Mouse (Mus musculus): ENCODE results near the gene Ppih.

Ppih gene

DNA sequence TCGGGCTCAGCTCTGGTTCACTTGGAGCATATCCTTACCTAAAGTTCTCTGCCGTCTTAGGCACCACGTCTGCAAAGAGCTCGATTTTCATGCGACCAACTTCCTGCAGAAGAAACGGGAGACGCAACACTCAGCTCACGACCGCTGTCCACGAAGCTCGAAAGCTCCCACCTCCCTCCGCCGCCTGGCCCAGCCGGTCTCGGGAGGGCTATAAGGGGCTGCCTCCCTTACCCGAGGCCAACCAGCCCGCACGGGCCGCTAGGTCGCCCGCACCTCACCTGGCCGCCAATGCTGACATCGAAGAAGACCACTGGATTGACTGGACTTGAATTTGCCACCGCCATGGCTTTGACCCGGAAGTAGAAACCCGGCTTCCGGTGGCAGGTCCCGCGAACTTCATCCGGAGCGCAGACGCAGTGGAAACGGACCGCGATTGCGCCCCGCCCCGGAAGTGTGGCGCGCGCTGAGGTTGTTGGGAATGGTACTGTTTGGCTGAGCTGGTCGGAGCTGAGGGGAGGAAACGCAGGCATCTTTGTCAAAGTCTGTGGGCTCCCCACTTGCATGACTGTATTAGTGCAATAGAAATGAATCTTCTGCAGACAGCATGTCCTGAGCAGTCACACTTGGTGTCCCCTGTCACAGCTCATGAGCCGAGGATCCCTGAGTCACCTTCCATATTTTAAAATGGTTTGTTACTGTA is at the start of gene Ppih:
TSS of gene Ppih (minus strand) at position 416 of the 700 bp plus-strand sequence.
- DNase-seq, result peak; percentile 97

DNA sequence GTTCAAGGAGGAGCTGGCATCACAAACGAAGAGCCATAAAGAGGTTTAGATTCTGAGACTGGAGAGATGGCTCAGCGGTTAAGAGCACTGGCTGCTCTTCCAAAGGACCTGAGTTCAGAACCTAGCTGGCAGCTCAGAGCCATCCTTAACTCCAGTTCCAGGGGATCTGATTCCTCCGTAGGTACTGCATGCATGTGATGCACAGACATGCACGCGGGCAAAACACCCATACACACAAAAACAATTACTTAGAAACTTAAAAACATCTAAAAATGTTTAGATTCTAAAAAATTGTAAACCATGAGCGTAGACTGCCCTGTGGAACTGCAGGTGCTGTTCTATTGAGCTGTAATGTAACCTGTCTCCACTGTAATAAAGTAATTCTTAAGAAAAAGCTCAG is 49.1 kb upstream of the Ppih start:
- no peak for DNase-seq

DNA sequence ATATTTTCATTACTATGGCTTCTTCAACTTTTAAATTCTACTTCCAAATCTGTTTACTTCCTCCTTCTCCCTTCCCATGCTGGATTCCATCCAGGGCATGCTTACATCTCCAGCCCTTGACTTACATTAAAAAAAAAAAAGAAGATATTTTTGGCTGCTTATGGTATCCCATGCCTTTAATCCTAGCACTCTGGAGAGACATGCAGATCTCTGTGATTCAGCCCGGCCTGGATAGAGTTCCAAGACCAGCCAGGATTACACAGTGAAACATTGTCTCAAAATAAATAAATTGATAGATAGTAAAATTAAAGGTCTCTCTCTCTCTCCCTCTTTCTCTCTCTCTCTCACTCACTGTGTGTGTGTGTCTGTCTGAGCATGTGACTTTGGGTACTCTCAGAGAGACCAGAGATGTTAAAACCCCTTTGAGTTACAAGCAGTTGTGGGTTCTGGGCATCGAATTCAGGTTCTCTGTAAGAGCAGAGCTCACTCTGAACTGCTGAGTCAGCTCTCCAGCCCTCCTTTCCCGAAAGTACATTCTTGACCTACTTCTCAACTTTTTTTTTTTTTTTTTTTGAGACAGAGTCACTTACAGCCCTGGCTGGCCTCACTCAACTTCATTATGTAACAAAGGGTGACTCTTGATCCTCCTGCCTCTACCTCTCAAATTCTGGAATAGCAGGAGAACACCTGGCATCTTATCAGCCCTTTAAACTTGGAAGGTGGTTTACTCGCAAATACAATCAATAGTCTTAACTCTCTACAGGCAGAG is 46.6 kb upstream of the Ppih start:
- peak; percentile 36 for DNase-seq

DNA sequence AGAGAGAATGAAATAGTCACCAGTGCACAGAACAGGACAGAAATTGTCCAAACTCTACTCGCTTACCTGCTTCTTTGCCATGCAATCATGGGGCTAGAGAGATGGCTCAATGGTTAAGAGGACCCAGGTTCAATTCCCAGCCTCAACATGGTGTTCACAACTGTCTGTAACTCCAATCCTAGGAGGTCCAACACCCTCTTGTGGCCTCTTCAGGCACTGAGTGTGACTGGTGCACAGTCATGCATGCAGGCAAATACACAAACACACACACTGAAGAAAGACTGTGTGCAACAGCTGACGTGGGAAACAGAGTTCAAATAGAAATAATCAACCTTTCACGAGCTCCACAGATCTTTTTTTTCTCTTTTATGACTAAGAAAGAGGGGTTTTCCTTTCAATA is 41.9 kb upstream of the Ppih start:
- no peak for DNase-seq

DNA sequence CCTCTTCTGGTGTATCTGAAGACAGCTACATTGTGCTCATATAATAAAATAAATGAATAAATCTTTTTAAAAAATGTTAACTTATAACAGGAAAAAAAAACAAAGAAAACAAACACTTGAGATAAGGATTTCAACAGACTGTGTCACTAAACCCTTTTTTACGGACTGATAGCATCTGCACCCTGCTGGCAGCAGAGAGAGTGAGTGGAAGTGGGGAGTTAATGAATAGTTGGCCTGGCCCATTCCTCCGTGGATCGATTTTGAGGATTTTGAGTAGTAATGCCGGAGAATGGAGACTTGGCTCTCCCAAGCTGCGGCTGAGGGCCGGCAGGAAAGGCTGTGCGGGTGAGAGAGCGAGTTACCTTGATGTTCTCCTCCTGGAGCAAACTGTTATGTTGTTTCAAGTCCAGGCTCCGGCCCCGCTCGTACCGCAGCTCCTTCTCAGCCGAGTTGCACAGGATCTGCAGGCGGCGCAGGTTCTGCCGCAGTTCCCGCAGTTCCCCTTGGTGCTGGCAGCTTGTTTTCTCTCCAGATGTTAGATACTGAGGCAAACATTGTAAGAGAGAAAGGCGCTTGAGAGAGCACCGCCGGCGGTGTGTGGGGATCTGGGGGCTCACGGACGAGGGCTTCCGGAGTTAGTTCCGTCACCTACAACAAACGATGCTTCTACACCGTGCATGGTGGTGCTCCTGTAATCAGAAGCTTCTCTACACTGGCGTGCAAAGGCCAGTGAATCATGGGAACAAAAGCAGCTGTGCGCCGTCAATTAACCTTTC is 39.0 kb upstream of the Ppih start:
- DNase-seq, result no peak

DNA sequence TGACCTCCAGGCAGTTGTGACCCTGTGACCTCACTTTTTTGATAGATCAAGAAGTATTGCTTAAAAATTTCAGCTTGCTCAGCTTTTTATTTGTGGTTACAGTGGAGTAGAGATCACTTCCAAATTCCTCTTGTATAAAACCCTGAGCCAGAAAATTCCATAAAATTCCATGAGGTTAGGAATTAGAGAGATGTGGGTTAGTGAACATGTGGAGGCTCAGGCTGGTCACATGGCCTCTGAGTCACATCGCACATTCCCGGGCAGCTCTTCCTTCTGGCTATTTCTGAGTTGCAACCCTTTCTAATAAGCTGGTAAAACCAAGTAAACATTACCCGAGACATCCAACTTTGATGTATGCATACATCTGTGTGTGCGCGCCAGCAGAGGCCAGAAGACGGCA is 25.2 kb upstream of the Ppih start:
- DNase-seq, result no peak

DNA sequence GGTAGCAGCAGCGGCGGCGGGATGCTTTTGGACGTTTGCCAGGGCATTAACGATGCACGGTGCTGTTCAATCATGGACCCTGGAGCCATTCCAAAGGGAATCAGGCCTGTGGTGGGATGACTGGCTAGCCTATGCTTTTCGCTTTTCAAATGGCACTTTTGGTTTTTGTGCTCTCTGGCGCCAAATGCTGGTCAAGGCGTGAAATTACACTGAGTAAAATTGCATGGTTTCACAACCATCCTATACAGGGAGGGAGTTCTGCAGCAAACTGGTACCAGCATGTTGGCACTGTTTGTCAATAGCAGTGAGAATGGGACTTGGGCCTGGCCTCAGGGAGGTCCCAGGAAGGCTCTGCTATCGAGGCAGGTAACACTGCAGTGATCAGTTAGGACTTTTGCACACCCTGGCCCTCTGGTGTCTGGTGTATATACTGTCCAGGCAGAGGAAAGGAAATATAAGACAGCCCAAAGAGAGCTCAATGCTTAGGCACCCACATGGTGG is 18.6 kb upstream of the Ppih start:
- DNase-seq, result peak; percentile 47

DNA sequence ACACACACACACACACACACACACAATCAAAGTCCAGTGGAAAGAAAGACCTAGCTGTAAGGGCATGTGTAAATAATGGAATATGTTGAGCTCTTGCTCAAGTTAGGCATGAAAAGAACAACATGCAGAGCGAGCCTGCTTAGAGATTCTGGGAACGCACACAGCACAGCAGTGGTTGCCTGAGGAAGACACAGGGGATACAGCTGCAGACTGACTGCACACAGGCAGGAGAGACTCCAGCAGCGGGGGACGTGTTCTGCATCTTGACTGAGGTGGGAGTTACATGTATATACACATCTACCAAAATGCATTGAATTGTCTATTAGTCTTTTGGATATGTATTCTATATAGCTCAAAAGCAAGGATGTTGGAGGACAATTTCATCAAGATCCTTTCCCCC is 18.1 kb upstream of the Ppih start:
- DNase-seq, result no peak

DNA sequence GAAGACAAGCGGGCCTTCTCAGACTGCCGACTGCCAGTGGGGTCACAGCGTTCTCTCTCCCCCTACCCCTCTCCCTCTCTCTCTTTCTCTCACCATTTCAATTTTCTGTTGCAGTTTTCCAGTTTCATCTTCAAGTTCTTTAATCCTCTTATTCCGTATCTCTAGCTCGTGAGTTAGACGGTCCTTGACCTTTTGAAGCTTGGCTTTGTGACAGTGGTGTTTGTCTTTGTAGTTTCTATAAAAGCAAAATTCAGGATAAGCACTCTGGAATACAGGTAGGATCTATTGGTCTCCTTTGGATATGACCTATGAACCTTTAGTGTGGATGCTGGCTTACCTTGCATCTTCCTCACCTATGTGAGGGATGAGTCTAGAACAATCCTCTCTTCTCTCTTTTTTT is 13.1 kb upstream of the Ppih start:
- DNase-seq, result no peak

DNA sequence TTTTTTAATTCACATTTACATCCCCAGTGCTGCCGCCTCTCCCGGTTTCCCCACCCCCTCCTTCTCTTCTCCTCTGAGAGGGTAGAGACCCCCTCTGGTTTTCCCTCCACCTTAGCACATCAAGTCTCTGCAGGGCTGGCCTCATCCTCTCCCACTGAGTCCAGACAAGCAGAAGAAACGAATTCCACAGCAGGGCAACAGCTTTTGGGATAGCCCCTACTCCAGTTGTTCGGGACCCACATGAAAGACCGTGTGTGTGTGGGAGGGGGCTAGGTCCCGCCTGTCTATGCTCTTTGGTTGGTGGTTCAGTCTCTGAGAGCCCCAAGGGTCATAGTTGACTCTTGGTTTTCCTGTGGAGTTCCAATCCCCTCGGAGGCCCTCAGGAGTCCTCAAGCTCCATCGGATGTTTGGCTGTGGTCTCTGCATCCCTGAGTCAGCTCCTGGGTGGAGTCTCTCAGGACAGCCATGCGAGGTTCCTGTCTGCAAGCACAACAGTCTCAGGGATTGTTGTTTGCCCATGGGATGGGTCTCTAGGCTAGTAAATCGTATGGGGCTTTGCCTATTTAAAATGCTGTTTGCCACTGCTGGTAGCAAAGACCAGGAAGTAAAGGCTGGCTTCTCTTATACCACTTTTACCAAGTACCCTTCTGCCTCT is 677 bp upstream of the Ppih start:
- no peak for DNase-seq

DNA sequence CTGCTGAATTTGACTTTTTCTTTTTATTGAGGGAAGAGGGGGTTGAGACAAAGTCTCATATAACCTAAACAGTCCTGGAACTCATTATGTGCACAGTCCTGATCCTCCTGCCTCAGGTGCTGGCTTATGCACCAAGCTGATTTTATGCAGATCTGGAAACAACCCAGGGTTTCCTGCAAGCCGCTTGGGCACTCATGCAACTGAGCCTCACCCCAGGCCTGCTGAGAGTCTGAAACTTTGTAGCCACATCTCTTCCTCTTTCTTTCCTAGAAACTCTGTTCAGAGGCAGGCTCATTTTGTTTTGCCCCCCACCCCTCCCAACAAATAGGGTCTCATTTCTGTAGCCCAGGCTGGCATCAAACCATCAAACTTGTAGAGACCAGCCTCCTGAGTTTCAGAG is 6.6 kb downstream of the Ppih start:
- DNase-seq, result no peak

DNA sequence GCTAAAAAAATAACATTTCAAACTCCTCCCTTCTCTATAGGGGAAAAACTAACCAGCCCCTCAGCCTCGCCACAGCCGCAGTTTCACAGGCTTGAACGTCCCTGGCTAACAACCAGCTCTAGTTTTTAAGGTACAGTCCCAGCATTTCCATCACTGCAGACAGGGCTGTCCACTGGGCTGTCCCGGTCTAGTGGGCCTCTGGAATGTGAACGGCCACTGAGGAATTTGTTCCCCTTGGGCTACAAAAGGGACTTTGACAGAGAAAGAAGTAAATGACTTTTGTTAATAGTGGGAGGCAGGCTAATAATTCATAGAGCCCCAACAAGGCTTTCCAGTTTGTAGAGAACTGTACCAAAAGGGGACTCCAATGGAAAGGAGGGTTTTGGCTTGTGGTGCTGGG is 14.9 kb downstream of the Ppih start:
- no peak for DNase-seq

DNA sequence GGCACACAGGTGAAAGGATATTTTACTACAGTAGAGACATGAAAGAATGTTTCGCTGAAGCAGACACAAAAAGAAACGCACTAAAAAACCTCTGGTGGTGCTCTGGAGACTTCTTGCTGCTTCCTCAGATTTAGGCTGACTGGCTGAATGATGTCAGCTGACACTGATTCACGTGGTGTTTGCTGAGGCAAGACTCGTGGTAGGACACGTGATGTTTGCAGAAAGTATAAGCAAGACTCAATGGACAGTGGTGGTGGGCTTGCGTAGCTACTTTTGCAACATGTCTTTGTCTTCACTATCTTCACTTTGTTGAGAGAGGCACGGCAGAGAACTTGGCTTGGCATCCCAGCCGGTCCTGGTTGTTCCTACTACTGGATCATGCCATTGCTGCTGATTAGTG is 17.1 kb downstream of the Ppih start:
- DNase-seq, result no peak

DNA sequence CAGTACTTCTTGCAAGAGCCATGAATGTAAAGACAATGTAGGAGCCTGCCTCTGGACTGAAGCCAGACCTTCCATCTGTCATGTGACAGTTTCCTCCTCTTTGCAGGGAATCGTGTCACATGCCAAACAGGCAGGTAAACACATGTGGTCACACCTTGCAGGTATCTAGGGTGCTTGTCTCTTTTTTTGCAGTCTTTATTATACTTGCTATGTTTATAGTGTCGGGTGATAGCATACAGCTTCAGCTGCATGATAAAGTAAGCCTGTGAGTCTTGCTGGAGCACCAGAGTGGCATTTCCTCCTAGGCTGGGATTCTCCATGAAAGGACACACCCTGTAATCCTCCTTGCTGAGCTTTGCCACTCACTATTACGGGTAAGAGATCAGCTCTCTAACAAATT is 18.6 kb downstream of the Ppih start:
- no peak for DNase-seq

DNA sequence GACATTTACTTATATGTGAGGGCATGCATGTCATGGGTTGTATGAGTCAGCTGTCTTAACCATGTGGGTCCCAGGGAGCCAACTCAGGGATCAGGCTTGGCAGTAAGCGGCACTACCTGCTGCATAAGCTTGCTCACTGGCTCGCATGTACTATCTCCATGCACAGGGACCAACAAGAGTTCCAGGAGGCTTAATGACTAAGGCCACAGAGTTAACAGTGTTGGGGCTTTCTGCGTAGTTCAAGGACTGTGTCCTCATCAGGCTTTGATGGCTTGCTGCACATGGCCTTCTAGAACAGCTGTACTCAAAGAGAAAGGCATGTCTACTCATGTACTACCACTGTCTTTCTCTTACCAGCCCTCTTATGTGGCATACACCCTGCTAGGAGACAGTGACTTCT is 19.6 kb downstream of the Ppih start:
- no peak for DNase-seq

DNA sequence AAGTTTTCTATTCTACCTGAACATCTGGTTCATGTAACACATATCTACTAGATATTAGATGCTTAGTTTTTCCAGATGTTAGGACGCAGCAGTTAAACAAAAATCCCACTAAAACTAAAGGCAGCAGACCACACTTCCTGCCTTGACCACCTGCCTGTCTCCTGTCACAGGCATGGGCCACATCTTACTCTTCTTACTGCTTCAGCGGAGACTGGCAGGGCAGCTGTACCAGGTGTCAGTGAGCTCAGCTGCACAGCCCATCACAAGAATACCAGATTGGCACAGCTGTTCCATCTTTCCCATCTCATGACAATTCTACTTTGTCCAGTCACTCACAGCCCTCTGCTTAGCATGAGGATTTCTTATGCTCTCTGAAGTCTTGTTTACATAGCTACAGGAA is 23.0 kb downstream of the Ppih start:
- no peak for DNase-seq

DNA sequence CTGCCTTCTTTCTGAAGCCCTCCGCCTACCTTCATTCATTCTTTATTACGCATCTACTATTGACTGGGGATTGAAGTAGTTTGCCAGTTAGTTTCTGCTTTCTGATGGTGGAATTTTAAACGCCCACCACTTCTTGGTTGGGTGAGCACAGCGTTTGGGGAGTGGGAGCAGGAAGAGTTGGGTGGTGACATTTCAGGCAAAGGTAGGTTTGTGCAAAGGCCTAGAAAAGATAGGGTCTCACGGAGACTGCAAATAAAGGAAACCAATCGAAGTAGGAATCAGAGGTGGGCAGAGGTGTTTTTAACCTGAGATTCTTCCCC is 25.3 kb downstream of the Ppih start:
- no peak for DNase-seq

DNA sequence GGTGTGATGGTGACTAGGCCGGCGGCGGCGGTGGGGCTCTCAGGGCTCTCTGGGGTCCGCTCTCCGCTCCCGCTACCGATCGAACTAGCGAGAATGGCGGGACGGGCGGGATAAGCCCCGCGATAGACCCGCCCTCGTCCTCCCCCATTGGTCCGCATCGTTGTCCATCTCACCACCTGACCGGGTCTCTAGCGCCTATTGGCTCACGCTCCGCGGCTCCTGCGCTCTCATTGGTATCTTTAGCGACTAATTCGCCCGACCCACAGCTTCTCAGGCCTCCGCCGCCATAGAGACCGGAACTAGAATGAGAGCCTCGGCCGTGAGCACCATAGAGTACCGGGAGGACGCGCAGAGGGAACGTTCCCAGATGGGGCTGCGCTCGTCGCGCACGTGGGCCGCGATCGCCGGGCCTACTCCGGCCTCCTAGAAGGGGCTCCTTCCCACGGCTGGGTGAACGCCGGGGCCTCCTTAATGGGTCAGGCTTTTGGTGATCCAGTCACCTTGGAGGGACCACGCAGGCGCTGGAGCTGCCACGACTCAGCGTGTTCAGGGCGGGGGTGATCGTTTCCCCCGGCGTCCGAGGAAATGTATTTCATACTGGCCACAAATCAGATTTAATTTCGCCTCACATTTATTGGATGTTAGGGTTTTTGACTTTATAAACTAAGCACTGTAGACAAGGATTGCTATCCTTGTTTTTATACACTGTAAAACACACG is 25.8 kb downstream of the Ppih start, which contains the start of gene Ybx1:
TSS of gene Ybx1 (minus strand) at position 190 of the 719 bp plus-strand sequence.
- peak; percentile 100 for DNase-seq

DNA sequence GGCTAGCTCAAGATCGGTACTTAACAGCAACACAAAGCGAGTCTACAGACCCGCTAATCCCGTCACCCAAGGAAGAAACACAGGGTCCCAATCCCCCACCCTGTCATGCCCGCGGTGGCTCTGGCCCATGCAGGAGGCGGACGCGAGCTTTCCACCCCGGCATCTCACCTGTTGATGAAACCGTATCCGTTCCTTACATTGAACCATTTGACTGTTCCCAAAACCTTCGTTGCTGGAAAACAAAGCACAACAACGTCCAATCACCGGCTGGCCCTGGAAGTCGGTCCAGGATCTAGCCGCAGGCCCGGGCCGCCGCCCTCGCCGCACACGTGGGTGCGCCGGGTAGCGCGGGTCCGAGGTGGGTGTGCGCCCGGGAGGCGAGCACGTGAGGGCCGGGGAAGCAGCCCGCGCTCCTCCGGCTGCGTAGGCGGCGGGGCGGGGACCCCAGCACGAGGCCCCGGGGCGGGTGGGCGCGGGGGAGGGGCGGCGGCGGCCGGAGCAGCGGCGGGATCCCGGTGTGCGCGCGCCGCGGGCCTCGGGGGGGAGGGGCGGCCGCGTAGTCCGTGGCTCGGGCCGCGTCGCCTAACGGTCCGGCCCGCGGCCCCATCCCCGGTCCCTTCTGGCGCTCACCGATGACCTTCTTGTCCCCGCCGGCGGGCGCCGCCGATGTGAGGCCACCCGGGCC is 26.6 kb downstream of the Ppih start:
- DNase-seq, result peak; percentile 9

DNA sequence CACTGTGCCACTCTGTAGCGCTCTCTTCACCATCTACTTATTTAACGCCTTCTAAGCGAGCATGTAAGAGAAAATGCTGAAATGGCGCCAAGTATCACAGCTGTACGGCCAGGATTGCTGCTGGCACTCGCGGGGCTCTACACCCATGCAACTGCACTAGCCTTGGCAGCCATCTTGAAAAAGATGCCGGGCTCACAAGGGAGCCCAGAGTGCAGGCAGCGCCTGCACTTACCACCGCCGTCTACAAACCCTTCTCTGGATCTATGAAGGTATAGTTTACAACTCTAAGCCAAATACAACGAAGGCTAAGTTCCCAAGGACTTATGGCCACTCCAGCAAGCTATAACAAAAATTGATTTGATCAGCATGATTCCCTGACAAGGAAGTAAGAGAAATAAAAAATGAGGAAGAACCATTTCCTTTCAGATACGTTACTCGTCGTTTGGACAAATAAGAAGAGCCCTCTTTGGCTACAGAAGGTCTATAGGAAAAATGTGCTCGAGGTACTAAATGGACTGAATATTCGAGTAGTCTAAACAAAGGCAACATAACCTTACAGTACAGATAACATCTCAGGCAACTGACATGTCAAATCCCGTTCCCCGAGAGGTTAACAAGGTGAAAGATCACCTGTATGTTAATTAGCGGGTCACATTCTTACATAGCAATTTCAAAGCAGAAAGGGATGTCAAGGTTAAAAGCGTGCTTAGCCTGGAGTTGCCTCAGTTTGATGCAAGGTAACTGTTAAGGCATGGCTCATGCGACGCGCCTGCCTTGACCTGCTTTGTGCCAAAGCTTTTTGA is 27.4 kb downstream of the Ppih start:
- DNase-seq, result peak; percentile 48

DNA sequence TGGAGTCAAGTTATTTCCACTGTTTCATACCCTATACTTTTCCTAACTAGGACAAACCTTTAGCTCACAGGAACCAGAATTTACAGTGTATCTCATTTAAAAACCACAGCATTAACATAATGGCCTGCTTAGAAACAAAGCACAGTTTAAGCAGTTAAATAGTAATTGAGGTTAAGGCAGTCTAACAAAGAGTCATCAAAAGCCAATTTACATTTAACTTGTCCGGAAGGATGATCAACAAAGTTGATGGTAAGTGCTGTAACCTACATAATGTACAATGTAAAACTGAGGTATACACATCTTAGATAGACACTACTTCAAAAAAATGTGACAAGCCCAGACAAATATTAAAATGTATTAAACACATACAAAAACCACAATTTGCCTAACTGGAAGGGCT is 28.4 kb downstream of the Ppih start:
- no peak for DNase-seq

Data from lung, postnatal 14 days (tissue).